ENCODE assay signal across 7 mouse cellular contexts in the genomic region with DNA sequence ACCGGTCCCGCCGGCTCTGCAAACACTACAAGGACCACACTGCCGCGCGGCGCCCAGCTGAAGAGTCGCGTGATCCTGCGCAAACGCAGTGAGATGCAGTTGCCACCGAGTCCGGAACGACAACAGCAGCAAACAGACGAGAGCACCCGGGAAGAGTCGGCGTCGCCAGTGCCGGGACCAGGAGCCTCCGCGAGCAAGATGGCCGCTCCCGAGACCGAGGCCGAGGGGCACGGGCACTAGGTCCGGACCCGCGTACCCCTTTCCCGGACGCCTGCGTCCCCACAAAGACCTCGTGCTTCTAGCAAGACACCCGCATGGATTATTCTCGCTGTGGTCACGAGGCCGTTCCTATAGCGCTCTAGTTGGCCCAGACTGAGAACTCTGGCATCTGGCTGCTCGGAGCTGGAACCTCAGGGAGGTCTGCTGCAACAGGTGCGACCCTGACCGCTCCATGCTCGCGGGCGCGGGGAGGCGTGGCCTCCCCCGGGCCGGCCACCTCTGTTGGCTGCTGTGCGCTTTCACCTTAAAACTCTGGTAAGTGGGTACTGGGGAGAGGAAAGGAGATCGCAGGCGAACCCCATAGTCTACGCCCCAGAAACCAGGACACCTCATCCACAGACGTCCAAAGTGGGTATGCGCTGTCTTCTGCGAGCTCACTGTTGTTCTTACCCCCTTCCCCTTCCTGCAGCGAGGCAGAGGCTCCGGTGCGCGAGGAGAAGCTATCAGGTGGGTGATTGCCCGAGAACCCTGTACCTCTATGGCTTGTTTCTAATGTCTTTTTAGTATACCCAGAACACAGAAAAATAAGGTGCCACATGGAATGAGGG. TPM values are rescaled to one million over a fixed set of nuclear protein-coding genes. Genes with fewer than 3 reads are reported as not detected.
A peak's percentile ranks its signal among the peaks of the same experiment; 100 is the strongest.
DNase-seq lines count a peak whose midpoint lies in the region; ATAC-seq lines count a peak whose summit lies in the region.

A gene (plus strand): TSS at position 91 of the 827 bp plus-strand sequence.

- H3K9me3 ChIP-seq in embryonic facial prominence, embryonic 13.5 days = no peaks in the 10 kb centered on the region
- H3K9me3 ChIP-seq in limb, embryonic 13.5 days = no peaks in the 10 kb centered on the region
- H3K9me3 ChIP-seq in midbrain, embryonic 16.5 days (replicated peaks; ENCODE audit: control insufficient read depth, low read length, poor library complexity, severe bottlenecking) = no peaks in the 10 kb centered on the region

- H3K27me3 ChIP-seq in embryonic facial prominence, embryonic 13.5 days = no peaks in the 10 kb centered on the region
- H3K27me3 ChIP-seq in limb, embryonic 13.5 days = no peaks in the 10 kb centered on the region
- no peaks in the 10 kb centered on the region for H3K27me3 ChIP-seq in midbrain, embryonic 16.5 days (ENCODE audit: control insufficient read depth, insufficient read depth, low read depth, low read length)

- peaks cover 8% of the 10 kb centered on the region for H3K4me1 ChIP-seq in embryonic facial prominence, embryonic 13.5 days
- peaks cover 10% of the 10 kb centered on the region for H3K4me1 ChIP-seq in limb, embryonic 13.5 days
- H3K4me1 ChIP-seq in midbrain, embryonic 16.5 days (ENCODE audit: control insufficient read depth, insufficient read depth, low read length) = peaks cover 6% of the 10 kb centered on the region

- WGBS in embryonic facial prominence, embryonic 13.5 days = under 1% methylated on average over 61 of the region's 61 CpGs
- under 1% methylated on average over 61 of the region's 61 CpGs for WGBS in limb, embryonic 13.5 days
- WGBS in midbrain, embryonic 16.5 days = under 1% methylated on average over 61 of the region's 61 CpGs

- ATAC-seq in embryonic facial prominence, embryonic 13.5 days (ENCODE audit: insufficient number of reproducible peaks, insufficient read depth, low FRiP score, low TSS enrichment, low read depth) = peak; percentile 94
- peak; percentile 97 for ATAC-seq in limb, embryonic 13.5 days (ENCODE audit: low FRiP score, low read depth)
- peak; percentile 99 for ATAC-seq in midbrain, embryonic 16.5 days

- peak within 1 kb of the TSS; percentile 88 for H3K27ac ChIP-seq in embryonic facial prominence, embryonic 13.5 days
- H3K27ac ChIP-seq in limb, embryonic 13.5 days = peak within 1 kb of the TSS; percentile 87
- peak within 1 kb of the TSS; percentile 80 for H3K27ac ChIP-seq in midbrain, embryonic 16.5 days (ENCODE audit: low read length)

- peak; percentile 93 for DNase-seq in adrenal gland, postnatal 25 days
- DNase-seq in heart, adult 18-20 months = peak; percentile 94 to 96
- DNase-seq in kidney, adult 8-10 months = peak; percentile 95
- peak; percentile 70 to 90 for DNase-seq in spleen, postnatal 10 days (ENCODE audit: low spot score in 2 of 2)

- peak within 1 kb of the TSS; percentile 81 for H3K4me2 ChIP-seq in embryonic facial prominence, embryonic 13.5 days
- peak within 1 kb of the TSS; percentile 84 for H3K4me2 ChIP-seq in limb, embryonic 13.5 days (replicated peaks)
- peak within 1 kb of the TSS; percentile 66 for H3K4me2 ChIP-seq in midbrain, embryonic 16.5 days (ENCODE audit: low read length)

- H3K9ac ChIP-seq in embryonic facial prominence, embryonic 13.5 days = peak within 1 kb of the TSS; percentile 89
- peak within 1 kb of the TSS; percentile 86 for H3K9ac ChIP-seq in limb, embryonic 13.5 days
- H3K9ac ChIP-seq in midbrain, embryonic 16.5 days (ENCODE audit: low read depth, low read length) = peak within 1 kb of the TSS; percentile 66

- peaks cover 35% of the 10 kb centered on the region for H3K36me3 ChIP-seq in embryonic facial prominence, embryonic 13.5 days
- H3K36me3 ChIP-seq in limb, embryonic 13.5 days = peaks cover 36% of the 10 kb centered on the region
- peaks cover 8% of the 10 kb centered on the region for H3K36me3 ChIP-seq in midbrain, embryonic 16.5 days (ENCODE audit: control insufficient read depth, insufficient read depth, low read length)

- H3K4me3 ChIP-seq in embryonic facial prominence, embryonic 13.5 days = peak within 1 kb of the TSS; percentile 87
- H3K4me3 ChIP-seq in limb, embryonic 13.5 days = peak within 1 kb of the TSS; percentile 82
- peak within 1 kb of the TSS; percentile 56 for H3K4me3 ChIP-seq in midbrain, embryonic 16.5 days (ENCODE audit: low read depth, low read length)

RNA-seq across cellular contexts. Expression of the gene that starts here (rescaled TPM):
- 68.6 and 72.3 TPM in 2 replicates for total RNA-seq in adrenal gland, postnatal 25 days (2021)
- 107 and 113 TPM in 2 replicates for polyA plus RNA-seq in embryonic facial prominence, embryonic 13.5 days (2015; fragmentation: Nextera tagmentation; extraction: Ambion mirVana)
- 10 to 100 TPM; 51.7 to 54.8 TPM for total RNA-seq in heart, adult 18-20 months (2021)
- polyA plus RNA-seq in limb, embryonic 13.5 days (2015; fragmentation: Nextera tagmentation; extraction: Ambion mirVana) = 96.8 and 99.7 TPM in 2 replicates
- 87.6 and 100 TPM in 2 replicates for polyA plus RNA-seq in midbrain, embryonic 16.5 days (2015; fragmentation: Nextera tagmentation; extraction: Ambion mirVana)

Comparison
In these comparisons a context has a peak if more than half of its experiments do, and no peak if none do; other contexts are left out.
1. Peak in every context shown above with its lines: DNase-seq, ATAC-seq, H3K4me3 ChIP-seq and H3K27ac ChIP-seq.